Mouse (Mus musculus) MEL (cell line): ENCODE measurements at regions not wholly inside any gene's neighbourhood (a gene's known extent, or its start where the extent isn't known, plus 50 kb on each side); places are given as distances from the start of the nearest gene placed in this dataset.

Experiments
- DNase-seq: peaks from one replicate; pipeline ENCODE4 v3.0.0; 2011; ENCODE audit warnings: low read depth, low spot score
- H3K27ac ChIP-seq: 2 replicates; pipeline ENCODE4 v1.5.1; 2012; ENCODE audit warnings: low read depth, mild to moderate bottlenecking, control low read depth, low read length, moderate library complexity; ENCODE audit not compliant: control insufficient read depth
- H3K27me3 ChIP-seq, 2 experiments: fragments of 150-350 bp in 1 of 2; sonication (generic) in 1 of 2; 2 replicates each; pipeline ENCODE4 v1.6.1; 2012; ENCODE audit warnings: low read length in 2 of 2, mild to moderate bottlenecking in 2 of 2, improper control_type of control experiment in 1 of 2, moderate library complexity in 1 of 2; ENCODE audit not compliant: insufficient read depth in 2 of 2, control insufficient read depth in 1 of 2
- H3K36me3 ChIP-seq, 2 experiments: 2 replicates each; pipeline ENCODE4 v1.6.1; 2012 to 2014; ENCODE audit warnings: low read length in 2 of 2, improper control_type of control experiment in 1 of 2, inconsistent platforms in 1 of 2, mild to moderate bottlenecking in 1 of 2; ENCODE audit not compliant: insufficient read depth in 2 of 2, control insufficient read depth in 1 of 2
- H3K4me1 ChIP-seq, 2 experiments: fragments of 150-350 bp in 1 of 2; sonication (generic) in 1 of 2; 2 replicates each; pipeline ENCODE4 v1.6.1; 2012; ENCODE audit warnings: low read length in 2 of 2, improper control_type of control experiment in 1 of 2, mild to moderate bottlenecking in 1 of 2; ENCODE audit not compliant: insufficient read depth in 2 of 2, control insufficient read depth in 1 of 2
- H3K4me3 ChIP-seq, 2 experiments: fragments of 150-350 bp in 1 of 2; sonication (generic) in 1 of 2; 2 replicates each; pipeline ENCODE4 v1.5.1; 2012; ENCODE audit warnings: low read depth in 2 of 2, low read length in 2 of 2, mild to moderate bottlenecking in 2 of 2, moderate library complexity in 2 of 2, control low read depth in 1 of 2, improper control_type of control experiment in 1 of 2; ENCODE audit not compliant: control insufficient read depth in 1 of 2, insufficient read depth in 1 of 2
- H3K79me2 ChIP-seq: 2 replicates; pipeline ENCODE4 v1.6.1; 2012; ENCODE audit warnings: mild to moderate bottlenecking, low read length, moderate library complexity; ENCODE audit not compliant: control insufficient read depth, poor library complexity, insufficient read depth
- H3K9ac ChIP-seq: 2 replicates; pipeline ENCODE4 v1.6.1; 2012; ENCODE audit warnings: low read depth, mild to moderate bottlenecking, control low read depth, low read length, moderate library complexity; ENCODE audit not compliant: control insufficient read depth, poor library complexity, severe bottlenecking
- H3K9me3 ChIP-seq: fragments of 150-350 bp; sonication (generic); replicated peaks from 2 replicates; pipeline ENCODE4 v1.6.1; 2012; ENCODE audit warnings: mild to moderate bottlenecking, low read length, improper control_type of control experiment, moderate library complexity; ENCODE audit not compliant: insufficient read depth
- BHLHE40 ChIP-seq: IDR thresholded peaks from 2 replicates; pipeline ENCODE4 v1.6.1; 2012; ENCODE audit warnings: low read depth, mild to moderate bottlenecking, inconsistent platforms, low read length, improper control_type of control experiment, borderline replicate concordance
- CTCF ChIP-seq, 3 experiments: IDR thresholded peaks in 2 of 3; conservative IDR thresholded peaks in 1 of 3; 2 replicates each; pipeline ENCODE4 v1.5.1; 2011 to 2012; ENCODE audit warnings: low read length in 3 of 3, low read depth in 2 of 3, mild to moderate bottlenecking in 2 of 3, improper control_type of control experiment in 1 of 3, inconsistent platforms in 1 of 3, mixed read lengths in 1 of 3, moderate library complexity in 1 of 3; ENCODE audit not compliant: control insufficient read depth in 1 of 3, insufficient read depth in 1 of 3, poor library complexity in 1 of 3, severe bottlenecking in 1 of 3
- E2F4 ChIP-seq: IDR thresholded peaks from 2 replicates; pipeline ENCODE4 v1.6.1; 2011; ENCODE audit warnings: low read depth, low read length, improper control_type of control experiment, borderline replicate concordance
- ELF1 ChIP-seq: IDR thresholded peaks from 2 replicates; pipeline ENCODE4 v1.6.1; 2014; ENCODE audit warnings: low read depth, mild to moderate bottlenecking, inconsistent platforms, low read length, improper control_type of control experiment, moderate library complexity
- EP300 ChIP-seq, 2 experiments: IDR thresholded peaks; 2 replicates each; pipeline ENCODE4 v1.6.1; 2011; ENCODE audit warnings: improper control_type of control experiment in 2 of 2, low read length in 2 of 2, low read depth in 1 of 2, mild to moderate bottlenecking in 1 of 2
- ETS1 ChIP-seq: IDR thresholded peaks from 2 replicates; pipeline ENCODE4 v1.6.1; 2012; ENCODE audit warnings: low read depth, mild to moderate bottlenecking, inconsistent platforms, low read length, improper control_type of control experiment, moderate library complexity
- GATA1 ChIP-seq: IDR thresholded peaks from 2 replicates; pipeline ENCODE4 v1.6.1; 2011; ENCODE audit warnings: low read depth, low read length, improper control_type of control experiment
- HCFC1 ChIP-seq: IDR thresholded peaks from 2 replicates; pipeline ENCODE4 v1.6.1; 2012; ENCODE audit warnings: low read depth, mild to moderate bottlenecking, inconsistent platforms, low read length, improper control_type of control experiment, moderate library complexity
- MAFK ChIP-seq: IDR thresholded peaks from 2 replicates; pipeline ENCODE4 v1.6.1; 2011; ENCODE audit warnings: low read depth, mild to moderate bottlenecking, low read length, improper control_type of control experiment, borderline replicate concordance
- MAZ ChIP-seq: IDR thresholded peaks from 2 replicates; pipeline ENCODE4 v1.6.1; 2012; ENCODE audit warnings: low read depth, mild to moderate bottlenecking, inconsistent platforms, low read length, improper control_type of control experiment
- MEF2A ChIP-seq: IDR thresholded peaks from 2 replicates; pipeline ENCODE4 v1.6.1; 2014; ENCODE audit warnings: low read depth, mild to moderate bottlenecking, inconsistent platforms, low read length, improper control_type of control experiment; ENCODE audit not compliant: poor library complexity, insufficient replicate concordance, severe bottlenecking; ENCODE audit errors: extremely low read depth
- MXI1 ChIP-seq: IDR thresholded peaks from 2 replicates; pipeline ENCODE4 v1.6.1; 2011; ENCODE audit warnings: mild to moderate bottlenecking, low read depth, low read length, improper control_type of control experiment
- MYB ChIP-seq: IDR thresholded peaks from 2 replicates; pipeline ENCODE4 v1.6.1; 2011; ENCODE audit warnings: mild to moderate bottlenecking, low read depth, low read length, improper control_type of control experiment
- POLR2A ChIP-seq, 2 experiments: IDR thresholded peaks; 2 replicates each; pipeline ENCODE4 v1.6.1; 2011 to 2012; ENCODE audit warnings: low read length in 2 of 2, mild to moderate bottlenecking in 2 of 2, control low read depth in 1 of 2, improper control_type of control experiment in 1 of 2, low read depth in 1 of 2, moderate library complexity in 1 of 2; ENCODE audit not compliant: control insufficient read depth in 1 of 2, insufficient read depth in 1 of 2, poor library complexity in 1 of 2
- POLR2AphosphoS2 ChIP-seq: IDR thresholded peaks from 2 replicates; pipeline ENCODE4 v1.6.1; 2011; ENCODE audit warnings: low read length, improper control_type of control experiment
- POLR2AphosphoS5 ChIP-seq: IDR thresholded peaks from 2 replicates; pipeline ENCODE4 v1.6.1; 2012; ENCODE audit warnings: low read depth, borderline replicate concordance, mild to moderate bottlenecking, inconsistent platforms, low read length, moderate library complexity, mixed read lengths
- RAD21 ChIP-seq: IDR thresholded peaks from 2 replicates; pipeline ENCODE4 v1.6.1; 2011; ENCODE audit warnings: mild to moderate bottlenecking, low read depth, low read length, improper control_type of control experiment
- SMC3 ChIP-seq: IDR thresholded peaks from 2 replicates; pipeline ENCODE4 v1.6.1; 2011; ENCODE audit warnings: low read depth, low read length, improper control_type of control experiment
- TBP ChIP-seq: IDR thresholded peaks from 2 replicates; pipeline ENCODE4 v1.8.0; 2011; ENCODE audit warnings: low read depth, low read length, improper control_type of control experiment
- USF1 ChIP-seq: IDR thresholded peaks from 2 replicates; pipeline ENCODE4 v1.6.1; 2014; ENCODE audit warnings: low read depth, mild to moderate bottlenecking, inconsistent platforms, low read length, improper control_type of control experiment, moderate library complexity
- USF2 ChIP-seq, 2 experiments: IDR thresholded peaks; 2 replicates each; pipeline ENCODE4 v1.6.1; 2011 to 2012; ENCODE audit warnings: improper control_type of control experiment in 2 of 2, low read length in 2 of 2, borderline replicate concordance in 1 of 2, inconsistent platforms in 1 of 2, low read depth in 1 of 2, mild to moderate bottlenecking in 1 of 2; ENCODE audit not compliant: insufficient read depth in 1 of 2

DNA sequence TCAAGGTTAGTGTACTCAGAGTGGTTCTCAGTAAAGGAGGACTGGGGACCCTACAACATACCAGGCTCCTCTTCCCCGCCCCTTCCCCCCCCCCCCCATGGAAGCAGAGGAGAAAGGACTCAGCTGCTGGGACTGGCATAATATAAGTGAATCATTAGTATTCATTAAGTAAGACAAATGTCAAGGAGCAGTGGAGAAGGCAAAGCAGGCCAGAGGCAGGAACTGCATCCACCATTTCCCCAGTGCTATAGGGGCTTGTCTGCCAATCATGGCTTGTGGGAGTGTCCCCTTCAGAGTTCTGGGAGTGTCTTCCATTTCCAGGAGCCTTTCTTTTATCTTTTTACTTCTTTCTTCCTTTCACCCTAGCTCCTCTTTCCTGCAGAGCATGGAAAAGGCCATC lies 392.3 kb downstream of the Pdzph1 start:
- no peaks in the 10 kb centered on the region for H3K36me3 ChIP-seq
- DNase-seq = no peak
- TF ChIP-seq MAFK (no peak), ELF1 (no peak)

DNA sequence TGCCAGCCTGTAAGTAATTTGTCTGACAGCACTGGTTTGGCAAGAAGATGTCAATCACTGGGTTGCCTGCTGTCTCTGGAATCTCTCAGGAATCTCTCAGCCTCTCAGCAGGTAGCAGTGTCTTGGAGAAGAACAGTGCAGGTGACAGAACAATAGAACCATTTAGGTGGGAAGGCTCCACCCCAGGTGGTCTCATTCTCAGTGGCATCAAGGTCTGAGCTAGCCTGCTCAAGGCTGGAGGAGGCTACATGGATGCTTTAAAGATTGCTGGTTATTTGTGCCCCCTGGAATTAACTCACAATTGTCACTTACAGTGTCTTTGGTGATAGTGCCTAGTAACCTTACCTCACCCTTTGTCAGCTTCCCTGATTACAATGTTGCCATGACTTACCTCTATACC lies 394.5 kb downstream of the Pdzph1 start:
- H3K4me1 ChIP-seq = no peaks in the 10 kb centered on the region
- H3K27me3 ChIP-seq = no peaks in the 10 kb centered on the region
- H3K79me2 ChIP-seq = no peaks in the 10 kb centered on the region
- H3K27ac ChIP-seq = no peak overlapping the region
- H3K9ac ChIP-seq = no peak overlapping the region
- no peaks in the 10 kb centered on the region for H3K9me3 ChIP-seq
- TF ChIP-seq CTCF (IDR thresholded peaks at IDR 0.05 in 2 of 3, conservative IDR thresholded peaks at IDR 0.05 in 1 of 3; ENCODE audit: control insufficient read depth in 1 of 3, insufficient read depth in 1 of 3, low read depth in 2 of 3, low read length in 3 of 3, poor library complexity in 1 of 3, severe bottlenecking in 1 of 3) (no peak), MXI1 (no peak), USF1 (no peak), MAFK (no peak), MAZ (no peak), EP300 (IDR thresholded peaks at IDR 0.05; ENCODE audit: low read depth in 1 of 2, low read length in 2 of 2) (no peak), BHLHE40 (no peak), USF2 (IDR thresholded peaks at IDR 0.05; ENCODE audit: borderline replicate concordance in 1 of 2, insufficient read depth in 1 of 2, low read depth in 1 of 2, low read length in 2 of 2) (no peak), ELF1 (no peak), POLR2AphosphoS2 (no peak), GATA1 (no peak), MEF2A (no peak), E2F4 (no peak)
- DNase-seq = no peak
- no peak overlapping the region for H3K4me3 ChIP-seq
- H3K36me3 ChIP-seq = no peaks in the 10 kb centered on the region

More for the DNA sequence above, 392.3 kb downstream of the Pdzph1 start:
- H3K79me2 ChIP-seq = no peaks in the 10 kb centered on the region
- no peaks in the 10 kb centered on the region for H3K9me3 ChIP-seq
- no peaks in the 10 kb centered on the region for H3K4me1 ChIP-seq
- no peak overlapping the region for H3K27ac ChIP-seq
- H3K27me3 ChIP-seq = no peaks in the 10 kb centered on the region
- H3K4me3 ChIP-seq = no peak overlapping the region
- H3K9ac ChIP-seq = no peak overlapping the region

DNA sequence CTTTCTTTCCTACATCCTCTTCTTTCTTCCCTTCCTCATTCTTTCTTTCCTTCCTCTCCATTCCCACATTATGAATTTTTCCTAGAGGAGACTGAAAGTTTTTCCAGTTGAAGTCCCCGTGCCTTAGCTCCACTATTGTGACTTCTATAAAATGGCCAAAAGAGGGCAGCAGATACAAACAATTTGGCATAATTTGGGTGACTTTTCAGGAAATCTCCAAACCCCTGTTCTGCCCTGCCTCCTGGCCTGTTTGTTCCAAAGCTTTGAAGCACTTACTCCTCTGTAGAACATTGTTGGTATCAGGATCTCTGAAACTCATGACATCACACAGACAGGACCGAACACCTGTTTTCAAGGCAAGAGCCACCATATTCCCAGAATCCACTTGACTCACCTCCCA lies 403.2 kb downstream of the Pdzph1 start:
- TF ChIP-seq USF2 (IDR thresholded peaks at IDR 0.05; ENCODE audit: borderline replicate concordance in 1 of 2, insufficient read depth in 1 of 2, low read depth in 1 of 2, low read length in 2 of 2) (no peak), MYB (no peak), SMC3 (peak; percentile 33; the same call in 1 of the 2 replicates), POLR2AphosphoS5 (no peak), CTCF (IDR thresholded peaks at IDR 0.05 in 2 of 3, conservative IDR thresholded peaks at IDR 0.05 in 1 of 3; ENCODE audit: control insufficient read depth in 1 of 3, insufficient read depth in 1 of 3, low read depth in 2 of 3, low read length in 3 of 3, poor library complexity in 1 of 3, severe bottlenecking in 1 of 3) (peak in 1 of 3 experiments; percentile 45; a peak in 2 of 6 replicates), POLR2A (IDR thresholded peaks at IDR 0.05; ENCODE audit: control insufficient read depth in 1 of 2, insufficient read depth in 1 of 2, low read depth in 1 of 2, low read length in 2 of 2, poor library complexity in 1 of 2) (no peak), ETS1 (no peak), MEF2A (no peak), RAD21 (peak; percentile 57), TBP (no peak), HCFC1 (no peak)
- Histone ChIP-seq H3K4me3 (no peak overlapping the region), H3K27me3 (no peaks in the 10 kb centered on the region), H3K9ac (no peak overlapping the region), H3K79me2 (no peaks in the 10 kb centered on the region), H3K27ac (no peak overlapping the region), H3K36me3 (no peaks in the 10 kb centered on the region), H3K9me3 (no peaks in the 10 kb centered on the region), H3K4me1 (no peaks in the 10 kb centered on the region)
- DNase-seq = peak; percentile 14
